Mouse (Mus musculus) urinary bladder, postnatal 10 days (tissue): ENCODE data around the gene Ift172.
"Not testable (repeated sequence)": the region's sequence is repeated elsewhere in the genome, so short reads cannot be mapped to it uniquely, and the experiment has no call there.

Experiments
- DNase-seq: peaks from one replicate; pipeline ENCODE4 v3.0.0; 2022; ENCODE audit warnings: low spot score

Ift172 gene

DNA sequence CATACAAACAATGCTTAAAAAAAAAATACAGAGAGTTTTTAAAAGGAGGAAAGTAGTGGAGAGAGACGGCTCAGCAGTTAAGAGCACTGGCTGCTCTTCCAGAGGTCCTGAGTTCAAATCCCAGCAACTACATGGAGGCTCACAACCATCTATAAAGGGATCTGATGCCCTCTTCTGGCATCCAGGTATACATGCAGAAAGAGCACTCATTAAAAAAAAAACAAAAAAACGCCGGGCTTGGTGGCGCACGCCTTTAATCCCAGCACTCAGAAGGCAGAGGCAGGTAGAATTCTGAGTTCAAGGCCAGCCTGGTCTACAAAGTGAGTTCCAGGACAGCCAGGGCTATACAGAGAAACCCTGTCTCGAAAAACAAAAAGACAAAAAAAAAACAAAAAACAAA is 74.4 kb downstream of the Ift172 start:
- not testable (repeated sequence) for DNase-seq

DNA sequence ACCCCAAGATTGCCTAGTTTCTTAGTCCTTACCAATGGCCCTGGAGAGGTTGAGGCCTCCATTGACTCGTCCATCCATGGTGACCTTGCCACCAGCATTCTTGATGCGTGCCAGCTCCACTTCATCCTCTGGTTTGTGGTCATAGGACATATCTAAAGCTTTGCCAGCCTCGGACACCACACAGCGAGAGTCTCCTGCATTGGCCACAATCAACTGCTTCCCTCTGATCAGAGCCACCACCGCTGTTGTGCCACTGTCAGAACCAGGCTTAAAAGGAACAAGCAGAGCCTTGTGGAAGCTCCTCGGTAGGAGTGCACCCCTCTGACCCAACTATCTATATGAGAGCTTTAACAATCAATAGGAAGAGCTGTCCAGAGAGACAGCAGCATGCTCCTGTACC is 86.5 kb downstream of the Ift172 start:
- no peak for DNase-seq

DNA sequence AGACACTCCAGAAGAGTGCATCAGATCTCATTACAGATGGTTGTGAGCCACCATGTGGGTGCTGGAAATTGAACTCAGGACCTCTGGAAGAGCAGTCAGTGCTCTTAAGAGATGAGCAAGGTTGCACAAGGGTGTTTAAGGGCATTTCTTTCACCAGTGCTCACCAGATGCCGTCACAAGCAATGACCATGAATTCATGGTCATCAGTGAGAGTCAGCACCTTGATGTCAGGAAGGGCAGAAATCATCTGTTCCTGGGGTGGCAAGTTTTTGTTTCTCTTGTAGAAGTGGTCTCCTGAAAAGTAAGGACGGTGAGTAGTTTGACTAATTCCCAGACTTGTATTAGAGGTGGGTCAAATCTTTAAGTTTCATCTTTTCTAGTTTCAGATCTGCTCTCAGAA is 87.0 kb downstream of the Ift172 start:
- no peak for DNase-seq
